Mouse (Mus musculus): ENCODE results near the gene Slc44a5.

DNA sequence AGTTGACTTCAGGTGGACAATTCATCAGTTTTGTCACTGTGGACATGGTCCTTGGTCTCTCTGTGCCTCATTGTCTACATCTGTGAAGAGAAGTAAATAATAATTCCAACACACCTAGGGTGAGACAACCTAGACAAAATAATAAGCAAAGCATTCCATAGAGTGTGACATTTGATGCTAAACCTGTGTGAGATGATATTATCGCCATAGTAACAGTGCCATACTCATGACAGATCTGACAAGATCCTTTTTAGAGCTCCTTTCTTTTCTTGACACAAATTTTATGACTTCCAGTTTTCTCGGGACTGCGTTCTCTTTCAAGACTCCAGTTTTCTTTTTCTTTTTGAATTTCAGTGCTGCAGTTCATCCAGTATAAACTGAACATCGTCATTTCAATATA lies 192.6 kb downstream of the Slc44a5 start:
- TF ChIP-seq POLR2A (IDR thresholded peaks at IDR 0.05; ENCODE audit: insufficient read depth, low read length) (no peak), CTCF (IDR thresholded peaks at IDR 0.05; ENCODE audit: low read depth, low read length) (no peak)

Measured in ES-Bruce4 (cell line).